Mouse (Mus musculus): ENCODE measurements around the gene Rara. TPM values are rescaled to one million over a fixed set of nuclear protein-coding genes. Genes with fewer than 3 reads are reported as not detected.
"Not testable (repeated sequence)": the region's sequence is repeated elsewhere in the genome, so short reads cannot be mapped to it uniquely, and the experiment has no call there.

The Rara gene
- polyA plus RNA-seq, 1 experiment from 2014 or later = 16.4 TPM

DNA sequence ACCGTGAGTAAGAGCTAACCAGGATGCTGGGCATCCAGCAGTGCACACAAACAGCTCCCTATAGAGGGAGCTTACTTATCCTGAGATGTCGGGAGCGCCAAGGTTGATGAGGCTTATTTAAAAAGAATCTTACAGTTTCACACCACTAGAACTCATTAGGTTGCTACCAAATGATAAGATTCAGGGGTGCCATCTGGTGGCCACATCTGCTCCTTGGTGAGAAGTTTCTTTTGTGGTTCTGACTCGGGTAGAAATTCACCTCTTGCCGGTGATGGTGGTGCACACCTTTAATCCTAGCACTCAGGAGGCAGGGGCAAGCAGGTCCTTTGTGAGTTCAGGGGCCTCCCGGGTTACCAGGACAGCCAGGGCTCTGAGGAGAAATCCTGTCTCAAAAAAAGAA is 18.0 kb upstream of the Rara start:
- Histone ChIP-seq H3K4me3 (replicated peaks) (peak overlapping the region; percentile 65; the same call in 1 of the 2 replicates), H3K27me3 (no peaks in the 10 kb centered on the region), H3K9me3 (no peaks in the 10 kb centered on the region), H3K36me3 (replicated peaks) (peaks cover 42% of the 10 kb centered on the region), H3K4me1 (peaks cover 21% of the 10 kb centered on the region), H3K4me2 (peak overlapping the region; percentile 97), H3K27ac (no peak overlapping the region), H3K9ac (0 out of 2 replicates have a peak overlapping the region, but pooled peaks have one; percentile 26)
- 47% methylated on average over 6 of the region's 6 CpGs for WGBS
- no peak for ATAC-seq (ENCODE audit: low FRiP score)

GRCm38 (mm10) chr11:98910415-98910814 is 17.2 kb upstream of the Rara start:
- H3K4me2 ChIP-seq = no peak overlapping the region
- H3K4me1 ChIP-seq = peaks cover 21% of the 10 kb centered on the region
- peaks cover 49% of the 10 kb centered on the region for H3K36me3 ChIP-seq (replicated peaks)
- no peaks in the 10 kb centered on the region for H3K27me3 ChIP-seq
- 93% methylated on average over 11 of the region's 11 CpGs for WGBS
- no peaks in the 10 kb centered on the region for H3K9me3 ChIP-seq
- H3K27ac ChIP-seq = no peak overlapping the region
- no peak for ATAC-seq (ENCODE audit: low FRiP score)
- no peak overlapping the region for H3K9ac ChIP-seq
- H3K4me3 ChIP-seq (replicated peaks) = no peak overlapping the region

DNA sequence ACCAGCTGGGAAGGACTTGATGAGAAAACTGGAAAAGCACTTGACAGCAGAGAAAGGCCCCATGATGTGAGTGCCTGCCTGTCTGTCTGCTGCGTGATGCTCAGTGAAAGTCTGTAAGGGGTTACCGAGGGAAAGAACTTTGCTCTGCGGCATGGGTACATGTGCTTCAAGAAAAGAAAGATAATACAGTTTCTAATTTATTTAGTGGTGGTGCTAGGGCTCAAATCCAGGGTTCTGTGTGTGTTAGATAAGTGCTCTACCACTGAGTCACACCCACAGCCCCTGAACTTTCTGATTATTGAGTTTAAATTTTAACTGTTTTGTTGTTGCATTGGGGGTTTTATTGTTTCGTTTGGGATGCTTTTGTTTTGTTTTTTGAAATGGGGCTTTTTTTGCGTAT is 16.1 kb upstream of the Rara start:
- no peak for ATAC-seq (ENCODE audit: low FRiP score)
- Histone ChIP-seq H3K9ac (no peak overlapping the region), H3K9me3 (no peaks in the 10 kb centered on the region), H3K36me3 (replicated peaks) (peaks cover 60% of the 10 kb centered on the region), H3K27me3 (no peaks in the 10 kb centered on the region), H3K4me2 (no peak overlapping the region), H3K27ac (no peak overlapping the region), H3K4me3 (replicated peaks) (no peak overlapping the region), H3K4me1 (peaks cover 21% of the 10 kb centered on the region)
- 84% methylated on average over 5 of the region's 5 CpGs for WGBS

DNA sequence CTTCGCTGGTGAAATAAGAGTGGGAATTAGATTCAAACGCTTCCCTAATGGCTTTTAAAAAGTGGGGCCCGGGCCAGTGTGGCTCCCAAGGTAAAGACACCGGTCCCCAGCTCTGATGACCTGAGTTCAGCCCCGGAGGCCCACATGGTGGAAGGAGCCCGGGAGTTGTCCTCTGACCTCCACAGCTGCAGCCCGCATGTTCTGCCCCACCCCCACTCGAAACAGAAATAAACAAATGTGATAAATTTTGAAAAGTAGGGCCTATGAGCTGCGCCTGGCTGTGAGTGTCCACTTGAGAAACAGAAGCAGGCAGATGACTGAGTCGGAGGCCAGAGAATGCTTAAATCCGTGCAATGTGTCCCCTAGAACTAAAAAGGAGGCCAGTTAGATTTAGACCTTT is 13.4 kb upstream of the Rara start:
- no peak overlapping the region for H3K4me2 ChIP-seq
- ATAC-seq (ENCODE audit: low FRiP score) = no peak
- H3K9me3 ChIP-seq = no peaks in the 10 kb centered on the region
- no peak overlapping the region for H3K27ac ChIP-seq
- H3K27me3 ChIP-seq = no peaks in the 10 kb centered on the region
- peaks cover 7% of the 10 kb centered on the region for H3K4me1 ChIP-seq
- WGBS = 90% methylated on average over 11 of the region's 11 CpGs
- H3K4me3 ChIP-seq (replicated peaks) = no peak overlapping the region
- H3K36me3 ChIP-seq (replicated peaks) = peaks cover 82% of the 10 kb centered on the region
- no peak overlapping the region for H3K9ac ChIP-seq

DNA sequence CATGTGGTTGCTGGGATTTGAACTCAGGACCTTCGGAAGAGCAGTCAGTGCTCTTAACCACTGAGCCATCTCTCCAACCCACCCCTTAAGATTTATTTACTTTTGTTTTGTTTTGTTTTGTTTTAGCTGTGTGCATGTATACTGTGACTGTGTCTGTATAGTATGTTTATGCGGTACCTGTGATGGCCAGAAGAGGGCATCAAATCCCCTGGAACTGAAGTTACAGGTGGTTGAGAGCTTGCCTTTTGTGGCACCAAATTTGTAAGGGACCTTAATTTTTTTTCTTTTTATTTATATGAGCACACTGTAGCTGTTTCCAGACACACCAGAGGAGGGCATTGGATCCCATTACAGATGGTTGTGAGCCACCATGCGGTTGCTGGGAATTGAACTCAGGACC is 11.2 kb upstream of the Rara start:
- not testable (repeated sequence) for H3K27me3 ChIP-seq; H3K4me1 ChIP-seq; H3K9me3 ChIP-seq; H3K4me3 ChIP-seq (replicated peaks); H3K4me2 ChIP-seq; ATAC-seq (ENCODE audit: low FRiP score); H3K27ac ChIP-seq; H3K9ac ChIP-seq
- peaks cover 87% of the 10 kb centered on the region for H3K36me3 ChIP-seq (replicated peaks)
- WGBS = 98% methylated on average over 3 of the region's 3 CpGs

GRCm38 (mm10) chr11:98917428-98918005 is 10.1 kb upstream of the Rara start:
- Histone ChIP-seq H3K4me3 (replicated peaks) (no peak overlapping the region), H3K9me3 (no peaks in the 10 kb centered on the region), H3K4me1 (no peaks in the 10 kb centered on the region), H3K9ac (no peak overlapping the region), H3K4me2 (no peak overlapping the region), H3K36me3 (replicated peaks) (peaks cover 85% of the 10 kb centered on the region), H3K27me3 (no peaks in the 10 kb centered on the region), H3K27ac (no peak overlapping the region)
- WGBS = 79% methylated on average over 13 of the region's 13 CpGs
- ATAC-seq (ENCODE audit: low FRiP score) = no peak

GRCm38 (mm10) chr11:98918231-98918630 is 9.4 kb upstream of the Rara start:
- ATAC-seq (ENCODE audit: low FRiP score) = no peak
- Histone ChIP-seq H3K4me1 (peaks cover 3% of the 10 kb centered on the region; the same call in 1 of the 2 replicates), H3K9me3 (no peaks in the 10 kb centered on the region), H3K4me2 (no peak overlapping the region), H3K36me3 (replicated peaks) (peaks cover 80% of the 10 kb centered on the region), H3K27ac (0 out of 2 replicates have a peak overlapping the region, but pooled peaks have one; percentile 25), H3K27me3 (no peaks in the 10 kb centered on the region), H3K9ac (no peak overlapping the region), H3K4me3 (replicated peaks) (no peak overlapping the region)
- 83% methylated on average over 9 of the region's 9 CpGs for WGBS

- Histone ChIP-seq H3K36me3 (replicated peaks) (peaks cover 72% of the 10 kb centered on the region), H3K27me3 (no peaks in the 10 kb centered on the region)
- 93% methylated on average over 11 of the region's 11 CpGs for WGBS
These were observed 8.6 kb upstream of the Rara start for GRCm38 (mm10) chr11:98919009-98919408.

GRCm38 (mm10) chr11:98921813-98922212 is 5.8 kb upstream of the Rara start:
- not testable (repeated sequence) for ATAC-seq (ENCODE audit: low FRiP score); H3K9me3 ChIP-seq; H3K27me3 ChIP-seq; H3K4me2 ChIP-seq; H3K27ac ChIP-seq; H3K4me3 ChIP-seq (replicated peaks); H3K9ac ChIP-seq
- 61% methylated on average over 15 of the region's 15 CpGs for WGBS
- Histone ChIP-seq H3K4me1 (peaks cover 33% of the 10 kb centered on the region), H3K36me3 (replicated peaks) (peaks cover 46% of the 10 kb centered on the region)

More at GRCm38 (mm10) chr11:98919009-98919408, 8.6 kb upstream of the Rara start:
- Histone ChIP-seq H3K9me3 (no peaks in the 10 kb centered on the region), H3K27ac (no peak overlapping the region), H3K4me2 (no peak overlapping the region), H3K4me3 (replicated peaks) (no peak overlapping the region), H3K4me1 (peaks cover 8% of the 10 kb centered on the region; the same call in 1 of the 2 replicates), H3K9ac (no peak overlapping the region)
- no peak for ATAC-seq (ENCODE audit: low FRiP score)

- H3K36me3 ChIP-seq (replicated peaks) = peaks cover 42% of the 10 kb centered on the region
- not testable (repeated sequence) for ATAC-seq (ENCODE audit: low FRiP score)
These were observed 5.3 kb upstream of the Rara start for GRCm38 (mm10) chr11:98922307-98922706.

DNA sequence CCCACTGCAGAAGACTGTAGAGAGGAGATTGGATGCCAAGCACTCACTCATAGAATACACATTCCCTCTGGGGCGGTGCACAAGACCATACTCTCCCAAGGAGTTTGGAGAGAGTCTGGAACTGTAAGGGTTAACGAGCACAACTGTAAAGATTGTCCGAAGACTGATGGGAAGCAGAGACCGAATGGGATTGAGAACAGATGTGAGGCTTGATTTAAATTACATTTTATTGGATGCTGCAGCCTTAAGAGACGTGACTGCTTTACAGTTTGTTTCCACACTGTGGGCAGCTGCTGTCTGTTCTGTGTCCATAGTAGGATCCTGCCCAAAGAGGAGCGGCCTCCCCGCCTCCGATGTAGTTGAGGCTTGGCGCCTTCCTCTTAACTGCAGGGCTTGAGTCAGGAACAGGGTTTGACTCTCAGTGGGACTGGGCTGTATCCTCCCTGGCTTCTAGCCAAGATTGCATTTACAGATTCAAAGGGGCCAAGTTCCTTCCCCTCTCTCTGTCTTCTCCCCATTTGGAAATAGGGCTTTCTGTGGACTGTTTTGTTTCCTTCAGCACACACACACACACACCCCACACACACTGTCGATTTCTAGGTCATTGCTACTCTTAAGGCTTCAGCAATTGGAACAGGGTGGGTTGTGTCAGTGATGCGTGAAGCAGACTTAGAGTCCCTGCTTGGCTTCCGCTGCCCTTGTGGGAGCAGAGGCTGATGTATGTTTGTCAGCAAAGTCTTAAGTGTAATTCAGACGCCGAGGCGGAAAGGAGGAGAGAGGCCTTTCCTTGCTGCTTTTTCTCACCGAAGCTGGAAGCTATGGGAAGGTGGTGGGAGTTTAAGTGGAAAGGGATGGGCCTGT is 4.5 kb upstream of the Rara start:
- not testable (repeated sequence) for ATAC-seq (ENCODE audit: low FRiP score); H3K4me2 ChIP-seq; H3K9ac ChIP-seq; H3K27me3 ChIP-seq; H3K9me3 ChIP-seq; H3K27ac ChIP-seq; H3K4me3 ChIP-seq (replicated peaks)
- peaks cover 45% of the 10 kb centered on the region for H3K4me1 ChIP-seq
- WGBS = 67% methylated on average over 16 of the region's 16 CpGs
- peaks cover 34% of the 10 kb centered on the region for H3K36me3 ChIP-seq (replicated peaks)

More at GRCm38 (mm10) chr11:98922307-98922706, 5.3 kb upstream of the Rara start:
- not testable (repeated sequence) for H3K27me3 ChIP-seq; H3K9me3 ChIP-seq; H3K27ac ChIP-seq; H3K4me2 ChIP-seq; H3K4me3 ChIP-seq (replicated peaks); H3K9ac ChIP-seq
- peaks cover 37% of the 10 kb centered on the region for H3K4me1 ChIP-seq
- WGBS = 60% methylated on average over 10 of the region's 10 CpGs

DNA sequence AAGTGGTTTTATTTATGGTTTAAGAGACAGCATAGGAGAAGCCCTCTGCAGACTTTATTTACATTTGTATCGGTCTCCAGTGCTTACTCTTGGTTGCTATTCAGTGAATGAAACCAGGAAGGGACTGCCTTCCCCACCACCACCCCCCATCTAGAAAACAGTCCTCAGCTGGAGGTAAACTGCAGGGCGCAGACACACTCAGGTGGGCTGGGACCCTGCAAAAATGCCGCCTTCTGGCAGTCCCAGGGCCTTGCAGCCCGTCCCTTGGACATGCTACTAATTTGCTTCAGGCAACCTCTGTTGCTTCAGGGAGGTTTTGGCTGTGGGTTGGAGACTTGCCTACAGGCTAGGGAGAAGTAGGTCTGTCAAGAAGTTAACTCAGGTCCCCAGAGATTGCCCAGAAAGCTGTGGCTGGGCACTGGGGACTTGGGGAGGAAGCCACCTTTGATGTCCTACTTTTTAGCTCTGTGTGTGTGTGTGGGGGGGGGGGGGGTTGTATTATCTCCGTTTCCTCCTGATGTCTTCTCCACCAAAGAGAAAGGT is 2.9 kb upstream of the Rara start:
- Histone ChIP-seq H3K9ac (no peak overlapping the region; the same call in 1 of the 2 replicates), H3K4me1 (peaks cover 61% of the 10 kb centered on the region), H3K27ac (peak overlapping the region; percentile 67), H3K4me2 (peak overlapping the region; percentile 18), H3K9me3 (no peaks in the 10 kb centered on the region), H3K4me3 (replicated peaks) (no peak overlapping the region), H3K36me3 (replicated peaks) (peaks cover 19% of the 10 kb centered on the region), H3K27me3 (peaks cover 13% of the 10 kb centered on the region)
- 31% methylated on average over 5 of the region's 5 CpGs for WGBS
- no peak for ATAC-seq (ENCODE audit: low FRiP score)

All from forebrain, embryonic 12.5 days (tissue).